Mouse (Mus musculus): Measurements from ENCODE around the gene Pcsk5. TPM values are rescaled to one million over a fixed set of nuclear protein-coding genes. Genes with fewer than 3 reads are reported as not detected.

Pcsk5 gene
- polyA plus RNA-seq, 1 experiment from 2014 or later: 7.2 TPM

GRCm38 (mm10) chr19:17799419-17800185 is 37.8 kb downstream of the Pcsk5 start:
- Histone ChIP-seq H3K4me1 (replicated peaks) (no peaks in the 10 kb centered on the region), H3K27ac (no peak overlapping the region), H3K27me3 (no peaks in the 10 kb centered on the region), H3K9ac (no peak overlapping the region), H3K9me3 (no peaks in the 10 kb centered on the region), H3K4me3 (no peak overlapping the region), H3K4me2 (no peak overlapping the region), H3K36me3 (no peaks in the 10 kb centered on the region)
- 92% methylated on average over 4 of the region's 4 CpGs for WGBS
- ATAC-seq (ENCODE audit: low FRiP score): no peak

GRCm38 (mm10) chr19:17793457-17793856 is 44.0 kb downstream of the Pcsk5 start:
- no peak for ATAC-seq (ENCODE audit: low FRiP score)
- H3K27ac ChIP-seq: no peak overlapping the region
- no peak overlapping the region for H3K4me2 ChIP-seq
- H3K9me3 ChIP-seq: no peaks in the 10 kb centered on the region
- H3K27me3 ChIP-seq: no peaks in the 10 kb centered on the region
- H3K4me3 ChIP-seq: no peak overlapping the region
- H3K9ac ChIP-seq: no peak overlapping the region
- H3K36me3 ChIP-seq: no peaks in the 10 kb centered on the region
- no peaks in the 10 kb centered on the region for H3K4me1 ChIP-seq (replicated peaks)
- WGBS: 89% methylated on average over 4 of the region's 4 CpGs

GRCm38 (mm10) chr19:17791485-17792052 is 45.9 kb downstream of the Pcsk5 start:
- no peak for ATAC-seq (ENCODE audit: low FRiP score)
- no peaks in the 10 kb centered on the region for H3K9me3 ChIP-seq
- no peaks in the 10 kb centered on the region for H3K27me3 ChIP-seq
- H3K4me1 ChIP-seq (replicated peaks): no peaks in the 10 kb centered on the region
- H3K36me3 ChIP-seq: no peaks in the 10 kb centered on the region
- no peak overlapping the region for H3K27ac ChIP-seq
- WGBS: 89% methylated on average over 5 of the region's 5 CpGs
- no peak overlapping the region for H3K4me3 ChIP-seq
- H3K4me2 ChIP-seq: no peak overlapping the region
- H3K9ac ChIP-seq: no peak overlapping the region

- 84% methylated on average over 10 of the region's 10 CpGs for WGBS
- H3K27me3 ChIP-seq: no peaks in the 10 kb centered on the region
- no peaks in the 10 kb centered on the region for H3K9me3 ChIP-seq
- no peak for ATAC-seq (ENCODE audit: low FRiP score)
- H3K27ac ChIP-seq: no peak overlapping the region
- no peak overlapping the region for H3K4me2 ChIP-seq
- H3K4me3 ChIP-seq: no peak overlapping the region
- H3K36me3 ChIP-seq: no peaks in the 10 kb centered on the region
- H3K4me1 ChIP-seq (replicated peaks): no peaks in the 10 kb centered on the region
- H3K9ac ChIP-seq: no peak overlapping the region
These were observed 48.7 kb downstream of the Pcsk5 start for GRCm38 (mm10) chr19:17788617-17789317.

GRCm38 (mm10) chr19:17786744-17787143 is 50.7 kb downstream of the Pcsk5 start:
- H3K4me2 ChIP-seq: no peak overlapping the region
- H3K9me3 ChIP-seq: no peaks in the 10 kb centered on the region
- no peaks in the 10 kb centered on the region for H3K27me3 ChIP-seq
- WGBS: 91% methylated on average over 3 of the region's 3 CpGs
- no peak overlapping the region for H3K9ac ChIP-seq
- no peaks in the 10 kb centered on the region for H3K36me3 ChIP-seq
- no peak overlapping the region for H3K27ac ChIP-seq
- H3K4me3 ChIP-seq: no peak overlapping the region
- ATAC-seq (ENCODE audit: low FRiP score): no peak
- H3K4me1 ChIP-seq (replicated peaks): no peaks in the 10 kb centered on the region

GRCm38 (mm10) chr19:17784401-17785192 is 52.8 kb downstream of the Pcsk5 start:
- Histone ChIP-seq H3K9ac (no peak overlapping the region), H3K4me1 (replicated peaks) (no peaks in the 10 kb centered on the region), H3K36me3 (no peaks in the 10 kb centered on the region), H3K9me3 (no peaks in the 10 kb centered on the region), H3K4me3 (no peak overlapping the region), H3K27ac (no peak overlapping the region), H3K4me2 (no peak overlapping the region), H3K27me3 (no peaks in the 10 kb centered on the region)
- ATAC-seq (ENCODE audit: low FRiP score): no peak
- WGBS: 91% methylated on average over 2 of the region's 2 CpGs

- Histone ChIP-seq H3K27me3 (no peaks in the 10 kb centered on the region), H3K4me1 (replicated peaks) (no peaks in the 10 kb centered on the region), H3K36me3 (no peaks in the 10 kb centered on the region), H3K9me3 (no peaks in the 10 kb centered on the region), H3K9ac (no peak overlapping the region), H3K4me2 (no peak overlapping the region), H3K4me3 (no peak overlapping the region), H3K27ac (no peak overlapping the region)
- WGBS: 90% methylated on average over 2 of the region's 2 CpGs
- no peak for ATAC-seq (ENCODE audit: low FRiP score)
These were observed 54.2 kb downstream of the Pcsk5 start for GRCm38 (mm10) chr19:17783231-17783630.

GRCm38 (mm10) chr19:17781323-17781722 is 56.1 kb downstream of the Pcsk5 start:
- H3K4me3 ChIP-seq: no peak overlapping the region
- H3K9me3 ChIP-seq: no peaks in the 10 kb centered on the region
- no peak overlapping the region for H3K9ac ChIP-seq
- no peaks in the 10 kb centered on the region for H3K27me3 ChIP-seq
- H3K36me3 ChIP-seq: no peaks in the 10 kb centered on the region
- H3K4me1 ChIP-seq (replicated peaks): no peaks in the 10 kb centered on the region
- no peak for ATAC-seq (ENCODE audit: low FRiP score)
- 92% methylated on average over 4 of the region's 4 CpGs for WGBS
- no peak overlapping the region for H3K27ac ChIP-seq
- H3K4me2 ChIP-seq: no peak overlapping the region

GRCm38 (mm10) chr19:17775943-17776342 is 61.5 kb downstream of the Pcsk5 start:
- H3K4me2 ChIP-seq: no peak overlapping the region
- no peaks in the 10 kb centered on the region for H3K9me3 ChIP-seq
- no peaks in the 10 kb centered on the region for H3K4me1 ChIP-seq (replicated peaks)
- no peak overlapping the region for H3K4me3 ChIP-seq
- no peaks in the 10 kb centered on the region for H3K36me3 ChIP-seq
- no peak for ATAC-seq (ENCODE audit: low FRiP score)
- no peak overlapping the region for H3K27ac ChIP-seq
- no peaks in the 10 kb centered on the region for H3K27me3 ChIP-seq
- 75% methylated on average over 2 of the region's 2 CpGs for WGBS
- H3K9ac ChIP-seq: no peak overlapping the region

- Histone ChIP-seq H3K27me3 (no peaks in the 10 kb centered on the region), H3K4me1 (replicated peaks) (no peaks in the 10 kb centered on the region), H3K4me3 (no peak overlapping the region), H3K27ac (no peak overlapping the region), H3K9ac (no peak overlapping the region), H3K9me3 (no peaks in the 10 kb centered on the region), H3K4me2 (no peak overlapping the region), H3K36me3 (no peaks in the 10 kb centered on the region)
- no peak for ATAC-seq (ENCODE audit: low FRiP score)
- 85% methylated on average over 2 of the region's 2 CpGs for WGBS
These were observed 62.3 kb downstream of the Pcsk5 start for GRCm38 (mm10) chr19:17775097-17775496.

- no peaks in the 10 kb centered on the region for H3K27me3 ChIP-seq
- H3K36me3 ChIP-seq: no peaks in the 10 kb centered on the region
- H3K27ac ChIP-seq: no peak overlapping the region
- H3K9me3 ChIP-seq: no peaks in the 10 kb centered on the region
- 72% methylated on average over 1 of the region's 1 CpGs for WGBS
- no peak for ATAC-seq (ENCODE audit: low FRiP score)
- H3K9ac ChIP-seq: no peak overlapping the region
- H3K4me2 ChIP-seq: no peak overlapping the region
- H3K4me1 ChIP-seq (replicated peaks): no peaks in the 10 kb centered on the region
- no peak overlapping the region for H3K4me3 ChIP-seq
These were observed 63.4 kb downstream of the Pcsk5 start for GRCm38 (mm10) chr19:17774061-17774460.

Data from hindbrain, embryonic 13.5 days (tissue).